Mouse (Mus musculus) liver, postnatal 0 days (tissue): ENCODE results near the gene Elfn1. TPM values are rescaled to one million over a fixed set of nuclear protein-coding genes. Genes with fewer than 3 reads are reported as not detected.
A peak's percentile ranks its signal among the peaks of the same experiment; 100 is the strongest.

Source experiments
- ATAC-seq: fragments of 200-750 bp; cut with Nextera tagmentation; 2 replicates; pipeline ENCODE4 v1.8.0; 2017; ENCODE audit warnings: mild to moderate bottlenecking, moderate library complexity
- DNase-seq: peaks from one replicate; pipeline ENCODE4 v3.0.0-alpha.2; 2016
- H3K27ac ChIP-seq: fragments of 300-500 bp; sonication (generic); 2 replicates; pipeline ENCODE4 v1.5.1; 2014; ENCODE audit warnings: antibody characterized with exemption, moderate library complexity, mild to moderate bottlenecking, low read depth
- H3K27me3 ChIP-seq: fragments of 300-500 bp; sonication (generic); 2 replicates; pipeline ENCODE4 v1.6.1; 2014; ENCODE audit warnings: low read length, control low read depth, mixed read lengths; ENCODE audit not compliant: insufficient read depth
- H3K36me3 ChIP-seq: fragments of 300-500 bp; sonication (generic); replicated peaks from 2 replicates; pipeline ENCODE4 v1.6.1; 2014; ENCODE audit warnings: mild to moderate bottlenecking, control low read depth, low read length, moderate library complexity, mixed read lengths; ENCODE audit not compliant: insufficient read depth
- H3K4me1 ChIP-seq: fragments of 300-500 bp; sonication (generic); 2 replicates; pipeline ENCODE4 v1.6.1; 2014; ENCODE audit warnings: antibody characterized with exemption, mild to moderate bottlenecking, control low read depth; ENCODE audit not compliant: insufficient read depth
- H3K4me2 ChIP-seq: fragments of 300-500 bp; sonication (generic); 2 replicates; pipeline ENCODE4 v1.6.1; 2014; ENCODE audit warnings: low read depth, mild to moderate bottlenecking, low read length, moderate library complexity, mixed read lengths
- H3K4me3 ChIP-seq: fragments of 300-500 bp; sonication (generic); 2 replicates; pipeline ENCODE4 v1.5.1; 2014; ENCODE audit warnings: low read depth, low read length
- H3K9ac ChIP-seq: fragments of 300-500 bp; sonication (generic); replicated peaks from 2 replicates; pipeline ENCODE4 v1.6.1; 2014; ENCODE audit warnings: mild to moderate bottlenecking, moderate library complexity
- H3K9me3 ChIP-seq: fragments of 300-500 bp; sonication (generic); 2 replicates; pipeline ENCODE4 v1.6.1; 2016; ENCODE audit warnings: mild to moderate bottlenecking, control low read depth, low read length, mixed read lengths
- CTCF ChIP-seq: sonication (generic); IDR thresholded peaks from 2 replicates; pipeline ENCODE4 v1.5.1; 2016; ENCODE audit warnings: antibody characterized with exemption, low read depth
- EP300 ChIP-seq: IDR thresholded peaks from 2 replicates; pipeline ENCODE4 v1.6.1; 2016; ENCODE audit warnings: antibody characterized with exemption, low read depth, mild to moderate bottlenecking
- WGBS: fragments of 180-500 bp; shearing (Covaris S2); extraction: QIAGEN DNeasy Blood & Tissue Kit; methylation state at CpG from one replicate; pipeline ENCODE4 v1.1.7; 2014; ENCODE audit not compliant: insufficient replicate concordance; 5-methylcytosine and 5-hydroxymethylcytosine counted together
- polyA plus RNA-seq: library from polyadenylated mRNA; unstranded; fragments of >200 nt; fragmentation: Nextera tagmentation; extraction: Ambion mirVana; gene quantifications from 2 replicates; pipeline ENCODE4 v1.2.1, GENCODE M21; 2015

The Elfn1 gene
- polyA plus RNA-seq, 1 experiment from 2014 or later, result not detected

DNA sequence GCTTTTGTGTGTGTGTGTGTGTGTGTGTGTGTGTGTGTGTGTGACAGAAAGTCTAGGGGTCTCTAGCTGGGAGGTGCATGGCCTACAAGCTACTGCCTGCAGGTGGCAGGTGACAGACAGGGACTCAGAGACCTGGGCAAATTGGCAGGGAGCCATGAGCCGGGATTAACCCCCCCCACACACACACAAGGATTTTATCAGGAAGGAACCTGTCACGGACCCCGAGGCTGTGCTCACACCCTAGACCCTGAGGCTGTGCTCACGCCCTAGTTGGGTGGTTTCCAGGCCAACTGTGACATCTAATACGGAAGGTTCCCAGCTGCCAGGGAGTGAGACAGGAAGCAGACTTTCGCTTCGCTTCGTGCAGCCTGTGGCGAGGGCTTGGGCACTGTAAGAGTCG, 49.1 kb downstream of the Elfn1 start:
- TF ChIP-seq CTCF (no peak), EP300 (no peak)
- Histone ChIP-seq H3K4me1 (no peaks in the 10 kb centered on the region), H3K4me3 (no peak overlapping the region), H3K9me3 (no peaks in the 10 kb centered on the region), H3K9ac (no peak overlapping the region), H3K36me3 (no peaks in the 10 kb centered on the region), H3K27me3 (no peaks in the 10 kb centered on the region), H3K27ac (no peak overlapping the region), H3K4me2 (no peak overlapping the region)
- ATAC-seq, result no peak
- 31% methylated on average over 10 of the region's 10 CpGs for WGBS
- no peak for DNase-seq

DNA sequence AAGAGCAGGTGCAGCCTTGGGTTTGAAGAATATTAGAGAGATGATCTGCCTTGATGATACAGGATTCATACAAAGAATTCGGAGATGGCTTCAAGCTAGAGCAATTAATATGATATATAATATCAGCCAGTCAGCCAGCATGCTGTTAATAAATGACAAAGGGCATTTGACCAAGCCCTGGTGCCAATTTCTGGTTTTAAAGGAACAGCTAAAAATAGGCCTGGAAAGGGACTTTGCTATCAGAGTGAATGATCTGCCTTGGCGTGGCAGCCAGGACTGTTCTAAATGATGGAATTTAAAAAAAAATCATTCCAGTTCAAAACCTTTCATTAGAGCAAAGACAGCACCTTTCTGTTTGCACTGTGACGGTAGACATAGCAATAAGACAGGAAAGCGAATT, 52.0 kb downstream of the Elfn1 start:
- DNase-seq, result no peak
- WGBS, result 72% methylated on average over 4 of the region's 4 CpGs

DNA sequence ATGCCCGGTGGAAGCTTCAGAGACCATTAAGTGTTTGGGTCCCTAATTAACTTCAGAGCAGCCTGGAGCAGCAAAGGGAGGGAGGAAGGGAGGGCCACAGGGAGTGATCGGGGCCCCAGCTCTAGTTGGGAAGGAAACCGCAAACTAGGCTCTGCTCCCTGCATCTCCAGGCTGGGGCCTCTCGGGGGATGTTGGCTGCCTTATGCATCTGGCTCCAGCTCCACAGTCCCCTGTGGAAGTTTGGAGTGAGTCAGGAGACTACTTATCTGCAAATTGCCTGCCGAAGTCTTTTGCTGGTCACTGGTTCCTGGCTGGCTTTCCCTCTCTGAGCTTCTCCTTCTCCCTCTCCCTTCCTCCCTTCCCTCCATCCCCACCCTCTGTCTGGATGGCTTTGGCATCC, 56.6 kb downstream of the Elfn1 start:
- Histone ChIP-seq H3K9ac (no peak overlapping the region), H3K27me3 (no peaks in the 10 kb centered on the region), H3K9me3 (no peaks in the 10 kb centered on the region), H3K27ac (no peak overlapping the region), H3K4me3 (no peak overlapping the region), H3K4me2 (no peak overlapping the region), H3K4me1 (no peaks in the 10 kb centered on the region), H3K36me3 (no peaks in the 10 kb centered on the region)
- TF ChIP-seq CTCF (no peak), EP300 (no peak)
- ATAC-seq, result no peak
- no peak for DNase-seq
- WGBS, result 61% methylated on average over 5 of the region's 5 CpGs

More for the DNA sequence above, 52.0 kb downstream of the Elfn1 start:
- Histone ChIP-seq H3K9me3 (no peaks in the 10 kb centered on the region), H3K4me3 (no peak overlapping the region), H3K4me1 (no peaks in the 10 kb centered on the region), H3K27ac (no peak overlapping the region), H3K4me2 (no peak overlapping the region), H3K27me3 (no peaks in the 10 kb centered on the region), H3K36me3 (no peaks in the 10 kb centered on the region), H3K9ac (no peak overlapping the region)
- ATAC-seq, result no peak
- no peak for TF ChIP-seq CTCF
- TF ChIP-seq EP300, result no peak

DNA sequence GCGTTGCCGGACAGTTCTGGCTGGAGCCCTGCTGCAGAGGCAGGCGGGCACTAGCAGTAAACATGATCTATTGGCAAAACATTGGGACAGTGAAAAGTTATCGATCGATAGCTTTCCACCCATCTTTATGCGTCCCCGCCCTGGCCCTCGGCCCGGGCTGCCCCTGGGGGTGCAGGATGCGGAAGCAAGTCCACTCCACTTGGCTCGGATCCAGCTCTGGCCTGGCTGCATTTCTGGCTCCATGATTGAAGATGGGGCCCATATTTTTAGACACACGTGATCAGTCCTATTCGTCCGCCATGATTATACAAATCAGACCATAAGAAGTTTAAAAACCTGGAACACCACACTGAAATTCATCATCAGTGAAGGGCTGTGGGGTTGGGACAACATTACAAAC, 57.9 kb downstream of the Elfn1 start:
- no peak overlapping the region for H3K27ac ChIP-seq
- H3K36me3 ChIP-seq, result no peaks in the 10 kb centered on the region
- WGBS, result 82% methylated on average over 14 of the region's 14 CpGs
- H3K4me2 ChIP-seq, result no peak overlapping the region
- no peaks in the 10 kb centered on the region for H3K27me3 ChIP-seq
- H3K4me3 ChIP-seq, result no peak overlapping the region
- H3K9me3 ChIP-seq, result no peaks in the 10 kb centered on the region
- TF ChIP-seq EP300, result no peak
- no peak for TF ChIP-seq CTCF
- no peaks in the 10 kb centered on the region for H3K4me1 ChIP-seq
- no peak overlapping the region for H3K9ac ChIP-seq
- DNase-seq (no peak), ATAC-seq (no peak)

DNA sequence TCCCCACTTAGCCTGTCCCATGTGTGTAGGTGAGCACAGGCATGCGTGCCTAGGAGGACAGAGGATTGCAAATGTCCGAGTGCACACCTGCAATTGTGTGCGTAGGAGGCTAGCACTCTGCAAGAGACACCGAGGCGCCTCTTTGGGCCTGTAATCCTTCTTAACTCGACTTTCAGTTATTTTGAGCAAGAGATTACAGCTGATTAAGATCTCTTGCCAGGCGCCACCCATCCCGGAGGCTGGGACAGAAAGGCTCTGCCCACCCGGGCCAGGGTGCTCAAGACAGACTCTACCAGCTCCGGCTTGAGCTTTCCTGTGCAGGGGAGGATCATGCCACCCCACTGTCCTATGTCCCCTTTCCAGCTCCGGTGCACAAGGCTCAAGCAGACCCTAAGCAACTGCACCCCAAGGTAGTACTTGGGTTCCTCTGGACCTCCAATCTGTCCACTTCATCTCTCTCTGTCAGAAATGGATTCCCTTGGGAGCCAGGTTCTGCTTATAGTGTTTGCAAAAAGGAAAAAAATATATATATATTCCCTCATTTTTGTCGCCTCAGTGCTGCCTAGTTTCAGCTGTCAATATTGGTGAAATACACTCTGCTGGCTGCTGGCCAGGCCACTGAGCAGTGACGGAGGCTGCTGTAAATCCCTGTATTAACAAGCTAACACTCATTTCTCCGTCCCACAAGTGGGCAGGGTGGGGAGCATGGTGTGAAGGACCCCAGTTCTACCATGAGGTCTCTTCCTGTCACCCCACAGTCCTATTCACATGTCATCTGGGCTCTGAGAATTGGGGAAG, 61.6 kb downstream of the Elfn1 start:
- H3K27me3 ChIP-seq, result 0 out of 2 replicates have a peak, but pooled peaks cover 4% of the 10 kb centered on the region
- TF ChIP-seq EP300 (no peak), CTCF (no peak)
- no peak overlapping the region for H3K4me2 ChIP-seq
- ATAC-seq (no peak), DNase-seq (no peak)
- no peaks in the 10 kb centered on the region for H3K36me3 ChIP-seq
- 71% methylated on average over 14 of the region's 14 CpGs for WGBS
- no peak overlapping the region for H3K27ac ChIP-seq
- H3K4me1 ChIP-seq, result no peaks in the 10 kb centered on the region
- H3K9me3 ChIP-seq, result no peaks in the 10 kb centered on the region
- no peak overlapping the region for H3K4me3 ChIP-seq
- no peak overlapping the region for H3K9ac ChIP-seq

DNA sequence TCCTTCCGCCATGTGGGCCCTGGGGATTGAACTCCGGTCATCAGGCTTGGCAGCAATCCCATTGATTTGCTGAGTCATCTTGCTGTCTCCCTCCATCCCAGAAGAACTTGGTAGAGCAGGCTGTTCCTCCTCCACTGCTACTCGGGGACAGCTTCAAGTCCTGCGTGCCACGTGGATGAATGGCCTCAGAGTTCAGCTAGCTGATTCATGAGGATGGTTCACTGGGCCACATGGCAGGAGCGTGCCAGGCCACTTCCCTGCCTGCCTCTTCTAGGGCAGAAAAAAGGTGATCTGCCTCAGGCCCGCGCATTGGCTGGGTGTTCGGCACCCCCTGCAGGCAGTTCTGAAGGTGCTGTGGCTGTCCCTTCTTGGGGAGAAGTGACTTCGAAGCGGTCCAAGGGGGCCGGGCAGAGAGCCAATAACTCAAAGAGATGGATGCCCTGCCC, 62.5 kb downstream of the Elfn1 start:
- DNase-seq (peak; percentile 35), ATAC-seq (no peak)
- H3K4me1 ChIP-seq, result no peaks in the 10 kb centered on the region
- no peak overlapping the region for H3K27ac ChIP-seq
- 59% methylated on average over 12 of the region's 12 CpGs for WGBS
- H3K36me3 ChIP-seq, result no peaks in the 10 kb centered on the region
- no peak for TF ChIP-seq EP300
- TF ChIP-seq CTCF, result peak; percentile 53
- no peak overlapping the region for H3K4me3 ChIP-seq
- H3K4me2 ChIP-seq, result no peak overlapping the region
- H3K27me3 ChIP-seq, result 0 out of 2 replicates have a peak, but pooled peaks cover 4% of the 10 kb centered on the region
- no peak overlapping the region for H3K9ac ChIP-seq
- no peaks in the 10 kb centered on the region for H3K9me3 ChIP-seq
